Mouse (Mus musculus): ENCODE data around the gene Fosl1. TPM values are rescaled to one million over a fixed set of nuclear protein-coding genes. Genes with fewer than 3 reads are reported as not detected.

The Fosl1 gene
- polyA plus RNA-seq, 1 experiment from 2014 or later, result not detected

GRCm38 (mm10) chr19:5418750-5419466 lies 28.4 kb upstream of the Fosl1 start:
- WGBS, result 94% methylated on average over 8 of the region's 8 CpGs
- peaks cover 18% of the 10 kb centered on the region for H3K4me1 ChIP-seq (replicated peaks)
- H3K27ac ChIP-seq, result no peak overlapping the region
- H3K4me3 ChIP-seq, result no peak overlapping the region
- peaks cover 54% of the 10 kb centered on the region for H3K36me3 ChIP-seq
- no peaks in the 10 kb centered on the region for H3K27me3 ChIP-seq (ENCODE audit: insufficient read depth, poor library complexity, severe bottlenecking)
- no peak for DNase-seq (ENCODE audit: low spot score)
- H3K9me3 ChIP-seq, result no peaks in the 10 kb centered on the region

DNA sequence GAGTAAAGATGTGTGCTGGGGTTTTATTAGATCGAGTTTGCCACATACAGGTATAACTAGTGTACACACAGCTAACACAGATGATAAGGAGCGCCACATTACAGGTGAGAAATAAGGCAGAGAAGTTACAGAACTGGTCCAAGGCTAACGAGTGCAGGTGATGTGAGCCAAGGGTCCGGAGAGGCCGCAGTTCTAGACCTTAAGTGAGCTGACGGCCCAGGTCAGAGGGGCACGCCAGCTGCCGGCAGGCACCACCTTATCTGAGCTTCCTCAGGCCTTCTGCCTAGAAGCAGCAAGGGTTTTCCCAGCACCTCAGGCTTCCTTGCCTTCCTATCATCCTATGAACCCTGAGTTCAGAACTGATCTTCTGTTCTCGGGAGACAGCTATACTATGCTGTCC lies 27.7 kb upstream of the Fosl1 start:
- H3K36me3 ChIP-seq, result peaks cover 54% of the 10 kb centered on the region

GRCm38 (mm10) chr19:5420579-5420978 lies 26.8 kb upstream of the Fosl1 start:
- Histone ChIP-seq H3K27me3 (ENCODE audit: insufficient read depth, poor library complexity, severe bottlenecking) (no peaks in the 10 kb centered on the region), H3K36me3 (peaks cover 54% of the 10 kb centered on the region), H3K27ac (no peak overlapping the region), H3K4me1 (replicated peaks) (peaks cover 22% of the 10 kb centered on the region), H3K9me3 (no peaks in the 10 kb centered on the region), H3K4me3 (no peak overlapping the region; the same call in 1 of the 2 replicates)
- no peak for DNase-seq (ENCODE audit: low spot score)
- 93% methylated on average over 6 of the region's 6 CpGs for WGBS

More for the DNA sequence above, 27.7 kb upstream of the Fosl1 start:
- Histone ChIP-seq H3K9me3 (no peaks in the 10 kb centered on the region), H3K27me3 (ENCODE audit: insufficient read depth, poor library complexity, severe bottlenecking) (no peaks in the 10 kb centered on the region), H3K4me3 (no peak overlapping the region), H3K27ac (no peak overlapping the region), H3K4me1 (replicated peaks) (peaks cover 21% of the 10 kb centered on the region)
- no peak for DNase-seq (ENCODE audit: low spot score)
- WGBS, result 92% methylated on average over 9 of the region's 9 CpGs

- WGBS, result 83% methylated on average over 5 of the region's 5 CpGs
- Histone ChIP-seq H3K27me3 (ENCODE audit: insufficient read depth, poor library complexity, severe bottlenecking) (no peaks in the 10 kb centered on the region), H3K4me1 (replicated peaks) (peaks cover 34% of the 10 kb centered on the region), H3K27ac (no peak overlapping the region), H3K4me3 (no peak overlapping the region), H3K9me3 (no peaks in the 10 kb centered on the region), H3K36me3 (peaks cover 65% of the 10 kb centered on the region)
- no peak for DNase-seq (ENCODE audit: low spot score)
Observed at GRCm38 (mm10) chr19:5421784-5422183, 25.6 kb upstream of the Fosl1 start.

GRCm38 (mm10) chr19:5422267-5422666 lies 25.1 kb upstream of the Fosl1 start:
- peaks cover 69% of the 10 kb centered on the region for H3K36me3 ChIP-seq
- DNase-seq (ENCODE audit: low spot score), result no peak
- H3K4me1 ChIP-seq (replicated peaks), result peaks cover 39% of the 10 kb centered on the region
- H3K4me3 ChIP-seq, result peak overlapping the region; percentile 1; the same call in 1 of the 2 replicates
- WGBS, result 89% methylated on average over 10 of the region's 10 CpGs
- H3K9me3 ChIP-seq, result no peaks in the 10 kb centered on the region
- no peak overlapping the region for H3K27ac ChIP-seq
- H3K27me3 ChIP-seq (ENCODE audit: insufficient read depth, poor library complexity, severe bottlenecking), result no peaks in the 10 kb centered on the region

DNA sequence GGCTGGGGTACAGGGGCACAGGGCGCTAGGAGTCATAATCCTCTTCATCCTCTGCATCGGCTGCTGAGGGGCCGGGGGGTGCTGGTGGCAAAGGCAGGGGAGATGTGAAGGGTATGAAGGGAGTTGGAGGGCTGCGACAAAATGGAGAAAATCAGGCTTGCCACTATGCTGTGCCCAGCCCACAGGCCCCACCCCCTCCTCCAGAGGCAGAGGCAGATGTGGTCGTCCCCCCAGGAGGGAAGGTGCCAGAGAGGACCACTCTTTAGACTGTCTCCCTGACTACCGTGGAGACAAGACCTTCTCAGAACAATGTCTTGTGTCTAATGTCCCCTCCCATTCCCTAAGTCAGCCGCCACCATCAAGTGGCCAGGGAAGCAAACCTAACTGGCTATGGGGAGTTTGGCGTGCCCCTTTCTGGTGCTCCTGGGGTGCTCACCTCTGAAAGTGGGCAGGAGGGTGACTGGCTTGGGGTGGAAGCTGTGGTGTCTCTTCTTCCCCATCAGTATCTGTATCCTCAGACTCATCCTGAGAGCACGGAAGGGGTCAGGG lies 24.4 kb upstream of the Fosl1 start:
- Histone ChIP-seq H3K36me3 (peaks cover 69% of the 10 kb centered on the region), H3K27ac (peak overlapping the region; percentile 98; the same call in 1 of the 2 replicates), H3K27me3 (ENCODE audit: insufficient read depth, poor library complexity, severe bottlenecking) (no peaks in the 10 kb centered on the region), H3K9me3 (no peaks in the 10 kb centered on the region), H3K4me3 (peak overlapping the region; percentile 90), H3K4me1 (replicated peaks) (peaks cover 41% of the 10 kb centered on the region)
- no peak for DNase-seq (ENCODE audit: low spot score)
- WGBS, result 71% methylated on average over 9 of the region's 9 CpGs

DNA sequence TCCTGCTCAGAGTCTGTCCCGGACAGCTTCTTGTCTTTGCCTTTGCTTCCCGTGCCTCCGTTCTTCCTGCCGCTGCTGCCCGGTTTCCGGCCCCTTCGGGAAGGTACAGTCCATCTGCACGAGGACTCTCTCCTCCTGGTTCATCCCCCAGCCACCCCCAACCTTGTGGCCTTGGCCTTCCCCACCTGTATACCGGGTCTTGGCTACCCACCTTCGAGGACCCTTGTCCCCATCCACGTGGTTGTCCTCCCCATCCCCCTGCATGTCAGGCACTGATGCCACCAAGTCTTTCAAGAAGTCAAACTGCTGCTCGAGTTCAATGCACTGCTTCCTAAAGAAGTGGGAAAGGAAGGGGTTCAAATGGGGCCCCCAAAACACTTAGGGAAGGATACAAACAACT lies 23.8 kb upstream of the Fosl1 start:
- WGBS, result 73% methylated on average over 12 of the region's 12 CpGs
- DNase-seq (ENCODE audit: low spot score), result no peak
- peaks cover 65% of the 10 kb centered on the region for H3K36me3 ChIP-seq
- H3K27me3 ChIP-seq (ENCODE audit: insufficient read depth, poor library complexity, severe bottlenecking), result no peaks in the 10 kb centered on the region
- H3K4me3 ChIP-seq, result peak overlapping the region; percentile 90
- peaks cover 42% of the 10 kb centered on the region for H3K4me1 ChIP-seq (replicated peaks)
- H3K9me3 ChIP-seq, result no peaks in the 10 kb centered on the region
- H3K27ac ChIP-seq, result peak overlapping the region; percentile 98

DNA sequence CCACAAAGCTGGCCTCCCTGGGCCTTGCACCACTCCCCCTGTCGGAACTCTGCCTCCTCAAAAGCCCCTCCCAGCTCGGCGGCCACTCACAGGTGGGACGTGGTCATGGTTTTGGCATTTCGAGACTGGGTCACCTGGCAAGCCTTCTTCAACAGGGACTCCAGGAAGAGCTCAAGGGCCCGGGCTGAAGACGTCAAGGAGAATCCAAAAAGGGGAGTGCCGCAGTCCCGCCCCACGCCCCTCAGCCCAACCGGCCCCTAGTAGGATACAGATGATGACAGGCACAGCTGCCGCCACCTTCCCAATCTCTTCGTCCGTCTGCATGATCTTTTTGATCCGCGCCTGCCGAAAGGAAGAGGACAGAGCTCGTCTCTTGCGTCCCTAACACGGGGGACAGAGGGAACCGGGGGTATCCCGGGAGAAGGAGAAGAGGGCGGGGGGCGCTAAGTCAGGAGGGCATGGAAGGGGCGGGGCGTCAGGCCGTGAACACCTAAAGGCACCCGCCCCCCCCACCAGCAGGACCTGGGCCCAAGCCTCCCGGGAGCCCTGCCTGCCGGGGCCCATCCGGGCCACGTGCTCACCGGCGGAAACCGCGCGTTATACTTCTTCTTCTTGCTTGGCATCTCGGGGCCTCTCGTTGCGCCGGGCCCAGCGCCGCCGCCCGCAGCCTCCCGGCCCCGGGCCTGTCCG lies 23.1 kb upstream of the Fosl1 start:
- H3K4me1 ChIP-seq (replicated peaks), result peaks cover 42% of the 10 kb centered on the region
- no peak for DNase-seq (ENCODE audit: low spot score)
- H3K27me3 ChIP-seq (ENCODE audit: insufficient read depth, poor library complexity, severe bottlenecking), result no peaks in the 10 kb centered on the region
- peak overlapping the region; percentile 98 for H3K27ac ChIP-seq
- peaks cover 65% of the 10 kb centered on the region for H3K36me3 ChIP-seq
- peak overlapping the region; percentile 90 for H3K4me3 ChIP-seq
- under 1% methylated on average over 48 of the region's 48 CpGs for WGBS
- H3K9me3 ChIP-seq, result no peaks in the 10 kb centered on the region

GRCm38 (mm10) chr19:5424782-5425741 lies 22.3 kb upstream of the Fosl1 start, which contains the start of the genes Drap1 and AI837181:
Gene Drap1 (minus strand): TSS chr19:5424979.
Gene AI837181 (plus strand): TSS chr19:5425144.
- peak; percentile 97 for DNase-seq (ENCODE audit: low spot score)
- H3K27ac ChIP-seq, result peak within 1 kb of the TSS; percentile 98
- H3K27me3 ChIP-seq (ENCODE audit: insufficient read depth, poor library complexity, severe bottlenecking), result no peaks in the 10 kb centered on the region
- H3K4me1 ChIP-seq (replicated peaks), result peaks cover 42% of the 10 kb centered on the region
- peak within 1 kb of the TSS; percentile 90 for H3K4me3 ChIP-seq
- no peaks in the 10 kb centered on the region for H3K9me3 ChIP-seq
- H3K36me3 ChIP-seq, result peaks cover 57% of the 10 kb centered on the region
- under 1% methylated on average over 87 of the region's 87 CpGs for WGBS

DNA sequence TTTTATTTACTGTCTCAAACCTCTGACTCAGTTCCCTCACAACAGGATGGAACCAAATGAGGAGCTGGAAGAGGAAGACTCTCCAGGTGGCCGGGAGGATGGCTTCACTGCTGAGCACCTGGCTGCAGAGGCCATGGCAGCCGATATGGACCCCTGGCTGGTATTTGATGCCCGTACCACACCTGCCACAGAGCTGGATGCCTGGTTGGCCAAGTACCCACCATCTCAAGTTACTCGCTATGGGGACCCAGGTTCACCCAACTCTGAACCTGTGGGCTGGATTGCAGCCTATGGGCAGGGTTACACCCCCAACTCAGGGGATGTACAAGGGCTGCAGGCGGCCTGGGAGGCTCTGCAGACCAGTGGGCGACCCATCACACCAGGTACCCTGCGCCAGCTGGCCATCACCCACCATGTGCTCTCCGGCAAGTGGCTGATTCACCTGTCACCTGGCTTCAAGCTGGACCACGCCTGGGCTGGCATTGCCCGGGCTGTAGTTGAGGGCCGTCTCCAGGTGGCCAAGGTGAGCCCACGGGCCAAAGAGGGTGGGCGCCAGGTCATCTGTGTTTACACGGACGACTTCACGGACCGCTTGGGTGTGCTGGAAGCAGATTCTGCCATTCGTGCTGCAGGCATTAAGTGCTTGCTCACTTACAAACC lies 21.3 kb upstream of the Fosl1 start:
- WGBS, result 91% methylated on average over 18 of the region's 18 CpGs
- Histone ChIP-seq H3K27me3 (ENCODE audit: insufficient read depth, poor library complexity, severe bottlenecking) (no peaks in the 10 kb centered on the region), H3K27ac (peak overlapping the region; percentile 98), H3K36me3 (peaks cover 47% of the 10 kb centered on the region), H3K4me1 (replicated peaks) (peaks cover 42% of the 10 kb centered on the region), H3K9me3 (no peaks in the 10 kb centered on the region), H3K4me3 (peak overlapping the region; percentile 90)
- DNase-seq (ENCODE audit: low spot score), result no peak

DNA sequence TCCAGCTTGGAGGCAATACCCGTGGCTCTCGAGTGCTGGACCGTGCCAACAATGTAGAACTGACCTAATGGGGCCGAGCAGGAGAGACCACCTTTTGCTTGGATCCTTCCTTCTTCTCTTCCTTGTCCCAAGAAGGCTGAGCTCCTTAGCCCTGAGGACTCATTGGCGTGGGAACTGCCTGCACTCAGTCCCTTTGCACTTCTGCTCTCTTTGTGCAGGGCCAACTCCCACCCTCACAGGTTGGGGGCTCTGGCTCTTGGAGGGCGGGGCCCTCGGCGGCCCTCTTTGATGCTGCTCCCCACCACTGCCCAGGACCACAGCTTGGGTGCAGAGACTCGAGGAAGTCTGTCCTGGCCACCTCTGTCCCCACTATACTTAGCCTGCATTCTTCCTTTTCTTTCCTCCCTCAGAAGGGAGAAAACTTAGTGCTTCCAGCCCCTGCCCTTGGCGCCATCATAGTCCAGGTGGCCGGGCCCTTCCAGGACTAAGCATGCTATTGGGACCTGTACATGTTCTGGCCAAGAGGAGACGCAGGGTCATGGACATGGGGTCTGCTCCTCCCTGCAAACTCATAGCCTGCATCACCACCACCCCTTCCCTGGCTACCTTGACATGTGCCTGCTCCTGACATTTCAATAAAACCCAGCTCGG lies 20.6 kb upstream of the Fosl1 start:
- peaks cover 42% of the 10 kb centered on the region for H3K4me1 ChIP-seq (replicated peaks)
- WGBS, result 94% methylated on average over 13 of the region's 13 CpGs
- no peaks in the 10 kb centered on the region for H3K27me3 ChIP-seq (ENCODE audit: insufficient read depth, poor library complexity, severe bottlenecking)
- H3K9me3 ChIP-seq, result no peaks in the 10 kb centered on the region
- peaks cover 40% of the 10 kb centered on the region for H3K36me3 ChIP-seq
- H3K27ac ChIP-seq, result peak overlapping the region; percentile 4
- DNase-seq (ENCODE audit: low spot score), result no peak
- H3K4me3 ChIP-seq, result peak overlapping the region; percentile 90
